Mouse (Mus musculus) erythroblast, embryonic 14.5 days (primary cell): Measurements from ENCODE around the gene Fcgbp. TPM values are rescaled to one million over a fixed set of nuclear protein-coding genes. Genes with fewer than 3 reads are reported as not detected.
A peak's percentile ranks its signal among the peaks of the same experiment; 100 is the strongest.

Source experiments
- H3K27me3 ChIP-seq: 2 replicates; pipeline ENCODE4 v1.6.1; 2012; ENCODE audit warnings: inconsistent platforms; ENCODE audit not compliant: control insufficient read depth
- H3K36me3 ChIP-seq: 2 replicates; pipeline ENCODE4 v1.6.1; 2012; ENCODE audit warnings: mild to moderate bottlenecking, inconsistent platforms; ENCODE audit not compliant: control insufficient read depth
- H3K4me1 ChIP-seq: 2 replicates; pipeline ENCODE4 v1.6.1; 2012; ENCODE audit warnings: inconsistent platforms; ENCODE audit not compliant: control insufficient read depth
- H3K4me3 ChIP-seq: replicated peaks from 2 replicates; pipeline ENCODE3; 2012; ENCODE audit warnings: moderate library complexity, mild to moderate bottlenecking, inconsistent platforms
- H3K9me3 ChIP-seq: 2 replicates; pipeline ENCODE4 v1.6.1; 2012; ENCODE audit warnings: low read length, inconsistent platforms, mixed read lengths; ENCODE audit not compliant: control insufficient read depth
- GATA1 ChIP-seq: IDR thresholded peaks from 2 replicates; pipeline ENCODE4 v1.6.1; 2012; ENCODE audit warnings: low read length, inconsistent platforms, mixed read lengths
- TAL1 ChIP-seq: IDR thresholded peaks from 3 replicates; pipeline ENCODE4 v1.6.1; 2012; ENCODE audit warnings: low read length, inconsistent platforms, mixed read lengths
- polyA plus RNA-seq: library from polyadenylated mRNA; stranded (reverse); fragments of >175 nt; gene quantifications from 2 replicates; pipeline ENCODE4 v1.2.3, GENCODE M21; 2012

Fcgbp gene
- polyA plus RNA-seq, 1 experiment: not detected

GRCm38 (mm10) chr7:28168320-28169115 is 97.5 kb downstream of the Fcgbp start:
- Histone ChIP-seq H3K27me3 (no peaks in the 10 kb centered on the region), H3K4me1 (peaks cover 46% of the 10 kb centered on the region), H3K4me3 (peak overlapping the region; percentile 87), H3K36me3 (peaks cover under 1% of the 10 kb centered on the region), H3K9me3 (peaks cover 7% of the 10 kb centered on the region)
- no peak for TF ChIP-seq TAL1
- TF ChIP-seq GATA1: peak; percentile 44

DNA sequence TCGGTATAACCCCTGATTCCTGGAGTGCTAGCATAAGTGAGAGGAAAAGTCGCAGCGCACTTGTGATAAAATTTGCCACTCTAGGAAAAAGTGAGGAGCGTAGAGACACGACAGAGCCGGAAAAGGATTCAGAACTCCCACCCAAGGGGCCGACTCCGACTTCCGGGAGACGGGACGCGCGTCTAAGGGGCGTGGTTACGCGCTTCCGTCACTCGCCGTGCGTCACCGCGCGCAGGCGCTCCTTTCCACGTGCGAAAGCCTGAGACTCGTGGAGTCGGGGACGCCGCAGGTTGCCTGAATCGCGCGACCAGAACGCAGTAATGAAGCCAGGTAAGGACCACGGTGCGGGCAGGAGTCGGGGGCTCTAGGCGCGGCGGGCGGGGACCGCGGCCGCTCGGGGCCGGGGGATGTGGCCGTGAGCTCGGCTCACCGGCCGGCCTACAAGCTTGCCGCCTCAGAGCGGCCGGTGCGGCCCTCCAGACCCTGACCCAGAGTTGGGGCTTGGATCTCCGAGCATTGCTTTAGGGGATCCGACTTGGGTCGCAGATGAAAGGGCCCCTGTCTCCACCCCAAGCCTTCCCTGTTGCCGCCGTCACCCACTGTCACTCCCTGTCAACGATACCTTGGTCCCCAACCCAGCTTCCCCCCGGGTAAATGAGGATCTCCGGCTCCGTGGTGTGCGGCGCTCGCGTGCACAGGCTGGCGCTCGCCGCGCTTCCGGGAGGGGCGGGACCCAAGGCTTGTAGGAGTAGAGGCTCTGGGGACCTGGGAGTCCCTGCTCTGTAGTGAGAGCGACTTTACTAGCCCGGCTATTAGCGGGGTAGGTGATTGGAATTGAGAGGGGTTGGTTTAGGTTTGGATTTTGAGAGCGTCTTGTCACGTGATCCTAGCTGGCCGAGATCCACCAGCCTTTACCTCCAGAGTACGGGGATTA is 98.7 kb downstream of the Fcgbp start, which contains the start of gene Fbl:
TSS of gene Fbl (plus strand) at position 222 of the 934 bp plus-strand sequence.
- peak within 1 kb of the TSS; percentile 87 for H3K4me3 ChIP-seq
- H3K27me3 ChIP-seq: no peaks in the 10 kb centered on the region
- H3K9me3 ChIP-seq: peaks cover 7% of the 10 kb centered on the region
- peaks cover 10% of the 10 kb centered on the region for H3K36me3 ChIP-seq
- H3K4me1 ChIP-seq: peaks cover 48% of the 10 kb centered on the region
- no peak for TF ChIP-seq GATA1
- TF ChIP-seq TAL1: no peak

Other genes with a start within 250 kb of the Fcgbp start
- not detected in 2 replicates for gene Zfp59, start 232.6 kb upstream of the Fcgbp start, polyA plus RNA-seq
- gene Zfp607a, start 213.7 kb upstream of the Fcgbp start, polyA plus RNA-seq: not detected in 2 replicates
- gene Zfp974, start 141.8 kb upstream of the Fcgbp start, polyA plus RNA-seq: 0.04 TPM in 1 of 2 replicates, not detected in the other
- not detected in 2 replicates for gene Zfp780b, start 92.1 kb upstream of the Fcgbp start, polyA plus RNA-seq
- gene Zfp850, start 57.1 kb upstream of the Fcgbp start, polyA plus RNA-seq: 0.01 TPM in 1 of 2 replicates, not detected in the other
- gene Psmc4, start 21.1 kb upstream of the Fcgbp start, polyA plus RNA-seq: 11.9 and 12.8 TPM in 2 replicates
- 0.01 TPM in 1 of 2 replicates, not detected in the other for gene 9530053A07Rik, start 58.2 kb downstream of the Fcgbp start, polyA plus RNA-seq
- gene Fbl, start 98.5 kb downstream of the Fcgbp start, polyA plus RNA-seq: 18.4 TPM in 2 replicates
- gene Dyrk1b, start 108.2 kb downstream of the Fcgbp start, polyA plus RNA-seq: 14.1 and 15.9 TPM in 2 replicates
- gene Eid2, start 196.6 kb downstream of the Fcgbp start, polyA plus RNA-seq: 0.13 TPM in 1 of 2 replicates, not detected in the other
- gene Eid2b, start 206.5 kb downstream of the Fcgbp start, polyA plus RNA-seq: 0.60 and 0.94 TPM in 2 replicates
- gene Selenov, start 219.9 kb downstream of the Fcgbp start, polyA plus RNA-seq: not detected in 2 replicates
- 0.01 TPM in 1 of 2 replicates, not detected in the other for gene Dll3, start 231.0 kb downstream of the Fcgbp start, polyA plus RNA-seq
- gene Timm50, start 240.8 kb downstream of the Fcgbp start, polyA plus RNA-seq: 15.5 and 15.7 TPM in 2 replicates